Mouse (Mus musculus) heart, adult 2 months (tissue): ENCODE measurements around the gene Fam81b.

Experiments used
- CTCF ChIP-seq: fragments of 200-600 bp; IDR thresholded peaks from 2 replicates; pipeline ENCODE4 v1.8.1; 2022; ENCODE audit warnings: antibody characterized with exemption, mild to moderate bottlenecking, moderate library complexity
- EP300 ChIP-seq: fragments of 200-500 bp; IDR thresholded peaks from 2 replicates; pipeline ENCODE4 v1.6.1; 2011; ENCODE audit warnings: low read depth, low read length, control low read depth; ENCODE audit not compliant: insufficient read depth
- POLR2A ChIP-seq: fragments of 200-500 bp; IDR thresholded peaks from 2 replicates; pipeline ENCODE4 v1.6.1; 2011; ENCODE audit warnings: mild to moderate bottlenecking, low read depth, low read length, control low read depth; ENCODE audit not compliant: insufficient read depth

GRCm38 (mm10) chr13:76256350-76256749 lies 48.5 kb downstream of the Fam81b start:
- TF ChIP-seq CTCF (no peak), POLR2A (no peak), EP300 (no peak)
